Mouse (Mus musculus) natural killer cell, adult 2 months (primary cell): ENCODE data around the gene Slc17a8.
A peak's percentile ranks its signal among the peaks of the same experiment; 100 is the strongest.
"Not testable (repeated sequence)": the region's sequence is repeated elsewhere in the genome, so short reads cannot be mapped to it uniquely, and the experiment has no call there.

ENCODE experiments used
- DNase-seq, 2 experiments: peaks; one replicate each; pipeline ENCODE4 v3.0.0; 2022; ENCODE audit warnings: low spot score in 2 of 2

Gene Slc17a8

DNA sequence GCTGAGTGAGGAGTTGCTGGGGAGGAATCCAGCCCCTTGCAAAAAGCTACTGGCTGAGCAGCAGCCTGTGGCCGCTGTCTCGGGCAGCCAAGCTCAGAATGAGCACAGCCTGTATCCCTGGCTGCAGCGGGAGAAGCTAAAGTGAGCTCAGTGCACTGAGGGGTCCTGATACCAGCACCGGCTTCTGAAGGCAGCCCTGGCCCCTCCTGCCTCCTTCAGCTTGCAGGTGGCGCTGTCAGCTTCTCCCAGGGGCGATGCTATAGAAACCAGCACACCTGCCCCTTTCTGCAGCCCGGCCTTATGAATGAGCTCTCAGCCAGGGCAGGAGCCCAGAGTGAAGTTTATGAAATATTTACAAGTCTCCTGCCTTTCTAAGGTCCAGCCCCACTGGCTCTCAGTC is at the start of gene Slc17a8:
Gene Slc17a8 (minus strand): TSS at position 125 of the 400 bp plus-strand sequence.
- no peak for DNase-seq

DNA sequence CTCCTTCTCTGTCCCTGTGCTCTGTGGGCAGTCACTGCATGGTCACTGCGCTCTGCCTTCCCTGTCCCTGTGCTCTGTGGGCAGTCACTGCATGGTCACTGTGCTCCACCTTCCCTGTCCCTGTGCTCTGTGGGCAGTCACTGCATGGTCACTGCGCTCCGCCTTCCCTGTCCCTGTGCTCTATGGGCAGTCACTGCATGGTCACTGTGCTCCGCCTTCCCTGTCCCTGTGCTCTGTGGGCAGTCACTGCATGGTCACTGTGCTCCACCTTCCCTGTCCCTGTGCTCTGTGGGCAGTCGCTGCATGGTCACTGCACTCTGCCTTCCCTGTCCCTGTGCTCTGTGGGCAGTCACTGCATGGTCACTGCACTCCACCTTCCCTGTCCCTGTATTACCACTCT is 49.3 kb upstream of the Slc17a8 start:
- DNase-seq: not testable (repeated sequence)

DNA sequence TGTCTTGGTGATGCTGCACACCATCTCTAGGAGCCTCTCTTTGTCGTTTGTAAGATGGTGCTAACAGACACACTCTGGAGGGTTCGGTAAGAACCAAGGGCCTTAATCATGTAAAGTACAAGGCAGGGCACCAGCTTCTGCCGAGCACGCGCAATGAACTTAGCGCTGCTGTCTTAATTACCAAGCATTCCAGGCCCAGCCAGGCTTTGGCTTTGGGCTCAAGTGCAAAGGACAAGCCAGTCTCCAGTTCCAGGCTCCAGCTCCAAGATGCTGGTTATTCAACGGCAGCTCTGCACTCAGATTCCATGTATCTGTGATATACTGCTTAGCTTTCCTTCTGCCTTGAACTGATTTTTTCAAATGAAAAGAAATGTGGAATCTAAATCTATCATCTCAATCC is 46.5 kb upstream of the Slc17a8 start:
- DNase-seq: no peak

DNA sequence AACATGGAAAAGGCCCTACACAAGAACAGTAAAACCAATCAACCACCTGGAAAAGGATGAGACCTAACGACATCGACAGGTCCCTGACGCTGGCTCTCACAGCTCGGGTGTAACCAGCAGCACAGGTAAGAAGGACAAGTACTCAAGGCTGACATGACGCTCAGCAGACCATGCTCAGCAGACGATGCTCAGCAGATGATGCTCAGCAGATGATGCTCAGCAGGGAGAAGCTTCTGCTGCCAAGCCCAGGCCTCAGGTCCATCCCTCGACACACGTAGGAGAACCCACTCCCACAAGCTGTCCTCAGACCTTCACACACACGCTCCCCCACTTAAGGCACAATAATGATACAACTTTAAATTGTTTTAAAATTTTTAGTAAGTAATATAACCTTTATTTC is 44.6 kb upstream of the Slc17a8 start:
- no peak for DNase-seq

DNA sequence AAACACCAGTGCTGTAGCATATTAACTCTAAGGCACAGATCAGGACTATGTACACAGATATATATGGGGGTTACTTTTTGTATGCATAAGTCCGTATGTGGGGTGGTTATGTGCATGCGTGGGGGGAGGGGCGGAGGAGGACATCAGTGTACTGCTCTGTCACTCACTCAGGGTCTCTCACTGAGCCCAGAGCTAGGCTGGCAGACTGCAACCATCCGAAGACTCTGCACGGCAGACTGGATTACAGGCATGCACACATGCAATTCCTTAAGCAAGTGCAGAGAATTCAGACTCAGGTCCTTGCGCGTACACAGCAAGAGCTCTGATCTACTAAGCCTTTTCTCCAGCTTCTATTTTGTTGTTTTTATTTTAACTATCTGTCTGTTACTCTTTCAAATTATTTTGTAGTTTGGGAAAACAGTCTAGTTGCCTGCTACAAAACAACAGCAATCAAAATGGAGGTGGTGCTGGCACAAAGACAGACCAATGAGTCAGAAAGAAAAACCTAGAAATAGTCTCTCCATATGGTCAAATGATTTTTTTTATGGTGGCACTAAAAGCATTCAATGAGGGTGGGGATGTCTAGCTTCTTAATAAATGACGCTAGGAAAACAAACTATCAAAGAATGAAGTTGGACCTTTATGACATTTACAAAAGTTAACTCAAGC is 44.1 kb upstream of the Slc17a8 start:
- no peak for DNase-seq

DNA sequence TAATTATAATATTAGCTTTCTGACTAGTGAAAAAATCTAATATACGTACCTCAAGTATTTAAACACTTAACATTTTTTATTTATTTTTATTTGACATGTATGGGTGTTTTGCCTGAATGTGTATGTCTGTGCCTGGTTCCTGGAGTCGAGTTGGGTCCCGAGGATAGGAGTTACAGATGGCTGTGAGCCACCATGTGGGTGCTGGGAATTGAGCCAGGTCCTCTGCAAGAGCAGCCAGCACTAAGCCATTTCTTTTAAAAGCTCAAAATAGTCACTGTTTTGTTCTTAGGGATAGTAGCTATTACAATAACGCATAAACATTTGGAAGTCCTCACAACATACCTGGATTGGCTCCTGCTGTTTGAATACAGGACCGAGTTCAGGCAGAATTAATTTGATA is 35.3 kb upstream of the Slc17a8 start:
- no peak for DNase-seq

DNA sequence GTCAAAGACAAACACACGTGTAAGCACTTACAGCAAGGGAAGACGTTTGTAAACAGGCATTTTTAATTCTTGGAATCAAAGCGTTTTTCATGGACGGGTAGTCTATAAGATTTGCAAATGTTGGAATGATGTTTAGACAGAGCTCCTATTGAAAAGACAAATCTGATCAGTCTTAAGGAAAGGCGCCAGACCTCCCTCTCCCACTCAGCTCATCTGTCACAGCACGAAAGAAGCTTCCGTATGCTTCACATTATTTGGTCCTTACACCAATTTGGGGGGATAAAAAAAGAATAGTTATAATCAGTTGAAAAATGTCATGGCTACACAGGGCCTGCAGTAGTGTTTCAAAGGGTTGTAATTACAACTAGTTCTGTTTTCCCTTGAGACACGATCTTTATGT is 31.9 kb upstream of the Slc17a8 start:
- DNase-seq: no peak

DNA sequence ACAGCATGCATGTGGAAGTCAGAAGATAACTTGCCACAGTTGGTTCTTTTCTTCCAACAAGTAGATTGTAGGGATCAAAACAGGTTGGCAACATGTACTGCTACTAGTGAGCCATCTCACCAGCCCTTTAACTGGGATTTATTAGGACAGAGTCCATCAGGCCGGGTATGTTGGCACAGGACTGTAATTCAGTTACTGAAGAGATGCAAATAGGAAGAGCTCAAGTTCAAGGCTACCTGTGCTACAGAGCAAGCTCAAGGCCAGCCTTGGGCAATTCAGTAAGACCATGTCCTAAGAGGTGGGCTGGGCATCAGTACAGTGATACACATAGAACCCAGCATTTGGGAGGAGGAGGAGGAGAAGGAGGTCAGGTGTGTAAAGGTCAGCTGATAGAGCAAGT is 30.6 kb upstream of the Slc17a8 start:
- no peak for DNase-seq

DNA sequence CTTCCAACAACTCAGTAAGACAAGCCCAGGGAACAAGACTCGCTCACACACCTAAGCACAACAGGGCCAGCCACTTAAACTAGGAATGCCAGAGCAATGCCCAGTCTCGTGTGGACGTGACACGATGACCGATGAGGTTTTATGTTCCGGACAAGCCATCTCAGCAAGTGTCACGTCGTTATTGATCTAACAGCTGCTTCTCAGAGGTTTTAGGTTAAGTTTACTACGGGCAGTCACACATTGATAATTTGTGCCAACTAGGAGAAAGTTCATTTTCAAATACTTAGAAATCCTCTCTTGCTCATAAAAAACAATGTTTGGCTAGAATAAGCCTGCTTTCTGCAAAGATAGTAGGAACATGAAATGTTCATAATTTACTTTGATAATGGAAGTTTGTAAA is 25.9 kb upstream of the Slc17a8 start:
- DNase-seq: no peak

DNA sequence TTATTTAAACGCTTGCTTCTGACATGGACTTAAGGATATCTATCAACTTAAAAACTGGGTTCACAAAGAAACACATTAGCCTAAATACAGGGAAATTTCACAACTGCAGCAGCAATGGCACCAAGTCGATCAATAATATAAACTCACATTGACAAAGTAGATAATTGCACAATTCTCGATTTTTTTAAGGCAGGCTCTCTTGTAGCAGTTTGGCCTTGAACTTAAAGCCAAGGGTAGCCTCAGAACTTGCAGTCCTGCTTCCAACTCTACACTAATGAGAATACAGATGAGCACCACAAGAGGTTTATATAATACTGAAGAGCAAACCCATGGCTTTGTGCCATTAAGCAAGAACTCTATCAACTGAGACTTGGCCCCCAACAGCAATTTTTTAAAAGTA is 15.9 kb upstream of the Slc17a8 start:
- DNase-seq: no peak

DNA sequence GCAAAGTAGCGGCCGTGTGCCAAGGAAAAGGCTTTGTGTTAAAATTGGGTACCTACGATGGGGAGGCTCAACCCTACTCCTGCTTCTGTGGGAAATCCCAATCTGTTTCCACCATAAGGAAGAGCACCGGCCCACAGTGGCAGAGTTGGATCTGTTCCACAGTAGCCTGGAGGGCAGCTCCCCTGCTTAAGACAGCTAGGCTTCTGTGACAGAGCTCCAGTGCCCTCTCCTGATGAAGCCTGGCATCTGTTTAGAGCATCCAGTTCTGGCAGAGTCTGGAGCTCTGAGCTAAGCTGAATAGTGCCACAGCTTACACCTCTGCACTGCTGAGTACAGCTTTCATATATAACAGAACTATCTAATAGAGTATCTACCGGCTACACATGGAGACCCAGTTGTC is 14.0 kb upstream of the Slc17a8 start:
- DNase-seq: no peak

DNA sequence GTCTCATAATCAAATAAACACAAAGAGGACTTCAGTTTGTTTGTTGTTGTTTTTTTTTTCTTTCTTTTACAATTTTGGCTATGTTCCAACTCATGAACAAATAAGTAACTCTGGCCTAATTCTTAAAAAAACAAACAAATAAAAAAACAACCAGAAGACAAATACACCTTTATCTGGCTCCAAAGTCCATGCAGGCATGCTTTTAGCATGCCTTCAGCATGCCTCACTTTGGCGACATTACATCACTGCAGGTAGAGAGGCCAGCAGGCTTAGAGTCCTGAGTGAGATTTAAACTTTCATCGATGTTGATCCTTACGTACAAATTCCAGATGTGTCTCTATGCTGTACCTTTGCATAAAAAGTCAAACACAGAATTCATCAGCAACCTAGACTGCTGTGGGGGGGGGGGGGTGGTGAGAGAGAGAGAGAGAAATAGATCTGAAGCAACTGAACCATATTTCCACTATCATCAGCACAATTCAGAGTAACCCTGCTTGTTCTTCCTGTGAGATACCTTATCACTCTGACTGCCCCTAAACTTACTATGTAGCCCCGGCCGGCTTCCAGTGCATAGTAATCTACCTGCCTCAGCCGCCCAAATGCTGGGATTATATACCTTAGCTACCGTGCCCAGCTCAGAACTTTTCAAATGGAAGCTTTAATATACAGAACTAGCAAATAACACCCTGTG is 12.8 kb upstream of the Slc17a8 start:
- no peak for DNase-seq

DNA sequence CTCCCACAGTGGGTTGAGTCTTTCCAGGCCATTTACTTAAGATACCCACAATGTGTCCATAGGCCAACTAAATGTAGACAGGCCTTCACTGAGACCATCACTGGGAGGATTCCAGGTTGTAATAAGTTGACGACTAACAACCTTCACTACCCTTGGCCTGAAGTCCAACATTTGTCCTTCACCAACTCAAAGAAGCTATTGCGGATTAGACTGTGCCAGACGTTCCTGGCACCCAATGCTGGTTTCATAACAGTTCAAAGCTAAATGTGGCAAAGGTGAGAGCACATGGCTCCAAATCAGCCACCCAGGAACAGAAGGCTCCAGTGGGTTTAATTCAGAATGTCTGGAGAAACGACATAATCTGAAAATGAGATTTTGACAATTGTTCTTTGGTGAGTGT is 12.1 kb upstream of the Slc17a8 start:
- no peak for DNase-seq

DNA sequence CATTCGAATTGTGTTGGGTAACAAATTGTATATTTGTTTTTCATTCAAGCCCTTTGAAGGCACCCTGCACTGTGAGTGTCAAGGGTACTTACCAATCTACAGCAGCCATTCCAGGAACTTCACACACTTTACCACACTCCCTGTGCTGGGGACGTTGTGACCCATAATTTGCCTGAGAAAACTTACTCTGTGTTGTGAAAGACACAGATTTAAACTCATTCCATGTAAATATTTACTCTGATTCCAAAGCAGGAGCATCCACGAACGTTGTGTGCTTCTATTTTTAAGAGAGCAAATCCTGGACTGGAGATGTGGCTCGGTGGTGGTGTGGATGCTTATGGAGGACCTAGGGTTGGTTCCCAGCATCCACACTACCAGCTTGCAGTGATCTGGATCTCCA is 10.8 kb upstream of the Slc17a8 start:
- DNase-seq: no peak

DNA sequence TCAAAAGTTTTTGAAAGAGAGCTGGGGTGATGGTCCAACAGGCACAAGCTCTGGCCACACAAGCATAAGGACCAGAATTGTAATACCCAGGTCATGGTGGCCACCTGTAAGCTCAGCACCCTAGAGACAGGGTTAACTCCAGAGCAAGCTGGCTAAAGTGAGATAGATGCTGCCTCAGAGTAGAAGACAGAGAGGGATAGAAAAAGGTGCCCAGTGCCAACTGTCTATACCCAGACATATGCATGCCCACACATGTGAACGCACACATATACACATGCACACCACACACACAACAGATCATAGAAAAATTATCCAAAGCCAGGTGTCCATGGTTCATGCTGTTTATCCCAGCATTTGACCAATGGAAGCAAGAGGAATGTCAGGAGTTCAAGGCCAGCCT is 9.5 kb upstream of the Slc17a8 start:
- no peak for DNase-seq

DNA sequence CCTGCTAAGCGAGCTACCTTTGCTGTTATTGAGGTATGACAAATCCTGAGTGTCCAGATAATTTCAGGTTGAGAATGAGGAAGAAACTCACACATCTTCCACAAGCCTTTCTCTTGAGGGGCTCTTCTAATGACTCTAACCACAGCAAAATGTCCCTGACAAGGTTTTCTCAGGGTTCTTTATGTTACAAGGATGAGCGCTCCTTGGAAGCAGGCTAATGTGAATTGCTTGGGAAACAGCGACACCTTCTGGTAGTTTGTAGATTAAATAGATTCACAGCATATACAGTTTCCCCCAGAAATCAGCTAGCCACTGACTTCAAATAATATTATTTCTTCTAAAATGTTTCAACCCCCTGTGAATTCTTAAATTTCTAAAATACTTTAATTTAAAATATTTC is 9.0 kb upstream of the Slc17a8 start:
- DNase-seq: peak; percentile 28 to 30

DNA sequence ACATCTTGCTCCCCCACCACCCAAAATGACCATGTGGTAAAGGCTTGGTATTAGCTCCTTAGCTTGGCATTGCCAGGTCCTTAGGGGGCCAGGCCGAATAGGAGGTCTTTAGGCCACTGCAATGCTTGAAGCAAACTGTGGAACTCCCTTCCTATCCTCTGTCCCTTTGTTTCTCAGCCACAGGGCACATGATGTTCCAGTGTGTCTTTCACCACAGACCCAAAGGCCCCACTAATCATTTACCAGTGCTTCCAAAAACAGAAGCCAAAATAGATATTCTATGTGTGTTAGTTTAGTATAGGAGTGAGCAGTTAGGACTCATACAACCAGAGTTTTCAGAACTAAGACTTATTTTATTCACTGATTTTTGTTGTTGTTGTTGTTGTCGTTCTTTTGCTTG is 5.7 kb upstream of the Slc17a8 start:
- no peak for DNase-seq

DNA sequence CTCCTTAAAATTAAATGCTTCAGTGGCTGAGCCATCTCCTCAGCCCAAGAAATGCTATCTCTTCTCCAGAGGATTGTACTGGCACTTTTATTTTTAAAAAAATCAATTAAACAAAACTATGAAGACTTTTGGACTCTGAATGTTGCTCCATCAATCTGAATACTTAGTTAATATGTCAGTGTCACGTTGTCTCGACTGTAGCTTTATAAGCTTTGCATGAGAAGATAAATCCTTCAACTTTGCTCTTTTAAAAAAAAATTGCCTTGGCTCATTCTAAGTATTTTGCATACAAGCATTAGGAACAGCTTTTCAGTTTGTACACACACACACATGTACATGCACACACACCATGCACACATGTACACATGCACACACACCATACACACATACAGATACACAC is 3.1 kb upstream of the Slc17a8 start:
- no peak for DNase-seq

DNA sequence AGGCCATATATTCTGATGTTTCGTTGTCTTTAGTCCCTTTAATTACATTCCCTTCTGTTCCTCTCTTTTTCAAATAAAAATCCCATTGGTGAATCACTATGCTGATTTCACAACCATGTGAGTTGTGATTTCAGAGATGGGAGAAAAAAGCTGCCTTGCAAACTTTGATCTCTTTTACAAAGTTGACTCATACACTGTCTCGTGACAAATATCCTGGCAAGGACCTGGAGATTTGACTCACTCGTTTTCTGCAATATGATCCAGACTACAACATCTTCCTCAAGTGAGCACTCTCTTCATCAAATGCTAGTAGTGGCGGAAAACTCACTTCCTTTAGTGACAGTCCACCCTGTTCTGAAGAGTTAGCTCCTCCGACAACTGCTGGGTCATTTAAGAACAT is 21.7 kb downstream of the Slc17a8 start:
- DNase-seq: no peak

DNA sequence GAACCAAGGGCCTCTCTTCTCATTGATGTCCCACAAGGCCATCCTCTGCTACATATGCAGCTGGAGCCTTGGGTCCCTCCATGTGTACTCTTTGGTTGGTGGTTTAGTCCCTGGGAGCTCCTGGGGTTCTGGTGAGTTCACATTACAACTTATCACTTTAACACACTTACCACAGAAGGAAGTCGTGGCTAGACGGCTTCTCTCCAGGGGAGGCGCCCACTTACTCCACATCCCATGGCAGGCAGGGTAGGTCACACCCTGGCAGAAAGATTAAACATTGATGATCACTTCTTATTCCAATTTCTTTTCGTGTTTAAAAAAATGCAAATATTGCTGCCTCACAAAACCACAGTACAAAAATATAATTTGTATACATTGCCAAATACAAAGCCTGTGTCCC is 23.8 kb downstream of the Slc17a8 start:
- no peak for DNase-seq

DNA sequence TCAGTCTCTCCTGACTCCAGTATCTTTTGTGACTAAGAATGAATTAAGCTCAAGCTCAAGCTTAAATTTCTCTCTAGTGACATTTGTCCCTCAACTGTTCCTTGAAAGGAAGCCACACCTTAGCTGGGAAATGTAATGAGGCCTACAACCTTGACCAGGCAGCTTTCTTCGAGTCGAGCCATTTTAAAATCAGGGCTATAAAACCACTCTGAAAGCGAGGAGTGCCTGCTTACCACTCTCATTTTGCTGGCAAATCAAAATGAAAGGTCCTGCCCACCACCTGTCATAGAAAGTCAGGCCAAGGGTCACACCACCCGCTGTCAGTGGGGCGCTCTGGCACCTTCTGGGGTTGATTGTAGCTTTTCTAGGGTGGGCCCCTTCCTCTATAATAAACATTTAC is 25.1 kb downstream of the Slc17a8 start:
- DNase-seq: no peak

DNA sequence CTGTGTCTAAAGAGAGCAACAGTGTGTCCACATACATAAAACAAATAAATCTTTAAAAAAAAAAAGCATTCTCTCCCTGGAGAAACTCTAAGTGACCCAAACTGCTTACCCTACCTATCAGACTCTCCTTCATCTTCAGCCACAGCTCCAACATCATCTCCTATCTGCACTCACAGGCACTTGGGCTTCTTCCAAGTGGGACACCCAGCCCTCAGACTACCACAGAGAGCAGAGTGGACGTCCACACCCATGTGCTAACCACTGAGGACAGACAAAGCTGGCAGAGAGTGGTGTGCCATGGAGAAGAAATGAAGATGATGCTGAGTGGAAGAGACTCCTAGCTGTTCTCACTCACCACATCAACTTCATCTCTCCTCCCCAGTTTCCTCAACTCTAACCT is 25.5 kb downstream of the Slc17a8 start:
- DNase-seq: no peak

DNA sequence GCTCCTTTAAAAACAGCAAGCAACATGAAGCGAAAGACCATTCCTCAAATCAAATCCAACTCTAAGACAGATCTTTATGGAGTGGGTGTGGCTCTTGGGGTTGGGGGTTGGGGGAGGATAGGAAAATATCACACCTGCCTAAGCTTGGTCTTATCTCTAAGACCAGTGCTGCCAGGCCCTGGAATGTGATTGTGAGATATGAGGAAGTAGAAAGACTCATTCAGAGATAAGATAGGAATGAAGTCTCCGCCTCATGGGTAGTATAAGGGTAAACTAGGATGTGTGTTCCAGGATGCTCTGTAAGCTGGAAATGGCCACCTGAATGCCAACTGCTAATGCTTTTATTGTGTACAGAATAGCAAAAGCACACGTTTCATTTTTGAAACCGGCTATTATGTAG is 26.7 kb downstream of the Slc17a8 start:
- DNase-seq: no peak

DNA sequence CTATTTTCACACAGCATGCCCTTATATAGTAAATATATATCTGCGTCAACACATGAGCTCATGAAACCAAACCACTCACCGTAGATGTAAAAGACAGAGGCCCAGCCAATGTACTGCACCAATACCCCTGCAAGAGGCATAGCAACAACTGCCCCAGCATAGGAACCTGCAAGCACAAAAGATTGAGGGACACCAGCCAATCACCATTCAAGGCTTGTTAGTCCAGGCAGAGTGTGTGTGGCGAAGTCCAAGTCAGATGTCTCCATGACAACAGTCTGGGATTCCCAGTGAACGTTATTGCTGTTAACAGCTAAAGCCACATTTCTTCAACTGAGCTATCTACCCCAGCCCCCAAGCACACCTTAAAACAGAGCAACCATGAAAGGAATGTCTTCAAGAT is 28.3 kb downstream of the Slc17a8 start:
- DNase-seq: no peak
